Mouse (Mus musculus) myocyte (in vitro differentiated cells): ENCODE measurements around the gene Sult1b1.

ENCODE experiments used
- POLR2A ChIP-seq: IDR thresholded peaks from one replicate; pipeline ENCODE4 v1.6.1; 2011; ENCODE audit warnings: low read depth, mild to moderate bottlenecking, control low read depth, moderate library complexity; ENCODE audit not compliant: insufficient read length
- TCF12 ChIP-seq: IDR thresholded peaks from one replicate; pipeline ENCODE4 v1.6.1; 2011; ENCODE audit warnings: mild to moderate bottlenecking, control low read depth; ENCODE audit not compliant: poor library complexity, insufficient read depth, severe bottlenecking
- TCF3 ChIP-seq: IDR thresholded peaks from one replicate; pipeline ENCODE4 v1.6.1; 2011; ENCODE audit warnings: low read depth, control low read depth; ENCODE audit not compliant: insufficient read length
- USF1 ChIP-seq: IDR thresholded peaks from one replicate; pipeline ENCODE4 v1.6.1; 2011; ENCODE audit warnings: low read depth, mild to moderate bottlenecking, control low read depth, moderate library complexity

GRCm38 (mm10) chr5:87499341-87499740 is 38.7 kb downstream of the Sult1b1 start:
- TF ChIP-seq POLR2A (no peak), USF1 (no peak), TCF3 (no peak), TCF12 (no peak)
